ENCODE assay signal across 26 mouse cellular contexts in the genomic region with DNA sequence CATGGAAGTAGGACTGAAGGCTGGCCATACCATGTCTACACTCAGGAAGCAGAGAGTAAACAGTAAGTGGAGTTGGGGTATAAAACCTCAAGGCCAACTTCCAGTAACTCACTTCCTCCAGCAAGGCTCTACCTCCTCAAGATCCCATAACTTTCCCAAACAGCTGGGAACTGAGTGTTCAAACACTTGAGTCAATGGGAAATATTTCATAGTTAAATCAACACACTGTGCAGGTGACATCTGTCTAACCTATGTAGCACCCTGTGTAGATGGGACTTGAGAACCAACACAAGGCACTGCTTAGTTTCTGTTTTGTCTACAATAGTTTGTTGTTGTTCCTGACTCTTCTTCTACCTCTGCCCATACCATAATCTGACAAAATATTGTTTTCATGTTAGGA.
"Had no signal": no experiment of that assay in that cellular context is flagged by ENCODE, and none has a peak within 500 bp of the region (broad histone marks: within the 10 kb centered on the region; RNA-seq: fewer than 3 reads in every experiment).

No protein-coding gene starts in this region.

- H3K36me3 ChIP-seq: heart, embryonic 13.5 days; heart, embryonic 15.5 days; hindbrain, embryonic 10.5 days; hindbrain, embryonic 12.5 days; intestine, embryonic 15.5 days; limb, embryonic 10.5 days; limb, embryonic 12.5 days had no signal

- DNase-seq: gastrocnemius, adult 2 months; gastrocnemius, postnatal 10 days; gastrocnemius, postnatal 25 days; heart, adult 2 months; heart, postnatal 14 days; heart, postnatal 4 days; kidney, adult 18-20 months; kidney, adult 8-10 months; kidney, postnatal 10 days; kidney, postnatal 25 days; kidney, postnatal 4 days; liver had no signal

- H3K4me1 ChIP-seq: heart, embryonic 13.5 days; heart, embryonic 15.5 days; hindbrain, embryonic 10.5 days; hindbrain, embryonic 12.5 days; intestine, embryonic 15.5 days; limb, embryonic 10.5 days; limb, embryonic 12.5 days had no signal

- H3K4me3 ChIP-seq: gastrocnemius, adult 2 months; heart, adult 2 months; heart, embryonic 13.5 days; heart, embryonic 15.5 days; hindbrain, embryonic 10.5 days; hindbrain, embryonic 12.5 days; intestine, embryonic 15.5 days; layer of hippocampus, adult 2 months; left cerebral cortex, adult 2 months; limb, embryonic 10.5 days; limb, embryonic 12.5 days had no signal

- H3K27ac ChIP-seq: gastrocnemius, adult 2 months; heart, adult 2 months; heart, embryonic 13.5 days; heart, embryonic 15.5 days; hindbrain, embryonic 10.5 days; hindbrain, embryonic 12.5 days; hindbrain, embryonic 14.5 days; intestine, embryonic 15.5 days; layer of hippocampus, adult 2 months; left cerebral cortex, adult 2 months; limb, embryonic 10.5 days; limb, embryonic 12.5 days had no signal

- ATAC-seq: hindbrain, embryonic 16.5 days; inflammation-experienced regulatory T-cells, adult 6 months; intestine, embryonic 15.5 days; intestine, postnatal 0 days had no signal

- H3K9me3 ChIP-seq: heart, embryonic 13.5 days; heart, embryonic 15.5 days; hindbrain, embryonic 10.5 days; hindbrain, embryonic 12.5 days; intestine, embryonic 15.5 days; limb, embryonic 10.5 days; limb, embryonic 12.5 days had no signal

- H3K4me2 ChIP-seq: heart, embryonic 11.5 days; heart, embryonic 13.5 days; heart, embryonic 15.5 days; hindbrain, embryonic 12.5 days; hindbrain, embryonic 14.5 days; intestine, embryonic 15.5 days; limb, embryonic 12.5 days had no signal

- H3K9ac ChIP-seq: heart, embryonic 13.5 days; heart, embryonic 15.5 days; hindbrain, embryonic 12.5 days; hindbrain, embryonic 14.5 days; intestine, embryonic 15.5 days; limb, embryonic 12.5 days had no signal

- H3K27me3 ChIP-seq: heart, embryonic 15.5 days; intestine, embryonic 15.5 days; limb, embryonic 12.5 days had no signal
